Mouse (Mus musculus) CH12.LX (cell line): ENCODE data around the gene Pde8a. TPM values are rescaled to one million over a fixed set of nuclear protein-coding genes. Genes with fewer than 3 reads are reported as not detected.

Experiments
- DNase-seq: peaks from one replicate; pipeline ENCODE4 v3.0.0-alpha.2; 2013; ENCODE audit errors: extremely low read depth
- H3K27ac ChIP-seq: 2 replicates; pipeline ENCODE4 v1.5.1; 2012; ENCODE audit warnings: low read depth, mild to moderate bottlenecking, control low read depth, moderate library complexity; ENCODE audit not compliant: insufficient read depth
- H3K27me3 ChIP-seq: replicated peaks from 2 replicates; pipeline ENCODE3; 2012; ENCODE audit warnings: inconsistent platforms
- H3K36me3 ChIP-seq, 2 experiments: replicated peaks in 1 of 2; 2 replicates each; pipeline versions ENCODE3 to v1.6.1; 2012; ENCODE audit warnings: inconsistent platforms in 1 of 2, low read length in 1 of 2, mild to moderate bottlenecking in 1 of 2, mixed read lengths in 1 of 2, moderate library complexity in 1 of 2; ENCODE audit not compliant: control insufficient read depth in 1 of 2, insufficient read depth in 1 of 2
- H3K4me1 ChIP-seq, 2 experiments: 2 replicates each; pipeline ENCODE4 v1.6.1; 2012; ENCODE audit warnings: inconsistent platforms in 1 of 2, moderate library complexity in 1 of 2; ENCODE audit not compliant: insufficient read depth in 2 of 2, control insufficient read depth in 1 of 2
- H3K4me2 ChIP-seq: 2 replicates; pipeline ENCODE4 v1.6.1; 2012; ENCODE audit warnings: low read depth, mild to moderate bottlenecking, control low read depth; ENCODE audit not compliant: poor library complexity, insufficient read depth, severe bottlenecking
- H3K4me3 ChIP-seq, 3 experiments: fragments of 150-350 bp in 1 of 3; sonication (generic) in 1 of 3; replicated peaks in 1 of 3; 2 replicates each; pipeline versions ENCODE3 to v1.5.1; 2011 to 2012; ENCODE audit warnings: low read depth in 2 of 3, low read length in 2 of 3, mild to moderate bottlenecking in 2 of 3, moderate library complexity in 2 of 3, control low read depth in 1 of 3, improper control_type of control experiment in 1 of 3, inconsistent platforms in 1 of 3, mixed read lengths in 1 of 3; ENCODE audit not compliant: poor library complexity in 1 of 3
- H3K79me2 ChIP-seq: replicated peaks from 2 replicates; pipeline ENCODE4 v1.6.1; 2012; ENCODE audit warnings: mild to moderate bottlenecking, moderate library complexity; ENCODE audit not compliant: control insufficient read depth, poor library complexity, insufficient read depth, severe bottlenecking; ENCODE audit errors: extremely low read depth
- H3K9ac ChIP-seq: 2 replicates; pipeline ENCODE4 v1.6.1; 2012; ENCODE audit warnings: low read depth, mild to moderate bottlenecking, control low read depth, moderate library complexity; ENCODE audit not compliant: insufficient read depth
- H3K9me3 ChIP-seq: replicated peaks from 2 replicates; pipeline ENCODE3; 2012; ENCODE audit warnings: low read length, inconsistent platforms, mixed read lengths
- BHLHE40 ChIP-seq: IDR thresholded peaks from 2 replicates; pipeline ENCODE4 v1.6.1; 2011; ENCODE audit warnings: mild to moderate bottlenecking, low read depth, low read length, improper control_type of control experiment
- CTCF ChIP-seq, 2 experiments: IDR thresholded peaks in 1 of 2; conservative IDR thresholded peaks in 1 of 2; 2 replicates each; pipeline ENCODE4 v1.5.1; 2011 to 2012; ENCODE audit warnings: low read depth in 2 of 2, low read length in 2 of 2, improper control_type of control experiment in 1 of 2, inconsistent platforms in 1 of 2, mild to moderate bottlenecking in 1 of 2, moderate library complexity in 1 of 2
- E2F4 ChIP-seq: IDR thresholded peaks from 2 replicates; pipeline ENCODE4 v1.6.1; 2011; ENCODE audit warnings: low read depth, low read length, improper control_type of control experiment; ENCODE audit not compliant: insufficient replicate concordance
- EP300 ChIP-seq: IDR thresholded peaks from 2 replicates; pipeline ENCODE4 v1.6.1; 2011; ENCODE audit warnings: low read length, improper control_type of control experiment
- ETS1 ChIP-seq: conservative IDR thresholded peaks from 2 replicates; pipeline ENCODE4 v1.6.1; 2012; ENCODE audit warnings: low read depth, mild to moderate bottlenecking, inconsistent platforms, low read length, improper control_type of control experiment, moderate library complexity
- IRF4 ChIP-seq: IDR thresholded peaks from 2 replicates; pipeline ENCODE4 v1.6.1; 2014; ENCODE audit warnings: low read depth, mild to moderate bottlenecking, inconsistent platforms, low read length, improper control_type of control experiment
- JUN ChIP-seq: IDR thresholded peaks from 2 replicates; pipeline ENCODE4 v1.6.1; 2011; ENCODE audit warnings: low read depth, mild to moderate bottlenecking, low read length, improper control_type of control experiment, moderate library complexity; ENCODE audit not compliant: insufficient read depth
- JUND ChIP-seq: conservative IDR thresholded peaks from 2 replicates; pipeline ENCODE4 v1.6.1; 2011; ENCODE audit warnings: low read depth, low read length, improper control_type of control experiment
- MEF2A ChIP-seq: IDR thresholded peaks from 2 replicates; pipeline ENCODE4 v1.6.1; 2014; ENCODE audit warnings: low read depth, mild to moderate bottlenecking, inconsistent platforms, low read length, improper control_type of control experiment, borderline replicate concordance
- NRF1 ChIP-seq: IDR thresholded peaks from 2 replicates; pipeline ENCODE4 v1.6.1; 2014; ENCODE audit warnings: low read depth, mild to moderate bottlenecking, inconsistent platforms, low read length, improper control_type of control experiment, moderate library complexity
- PAX5 ChIP-seq: IDR thresholded peaks from 2 replicates; pipeline ENCODE4 v1.6.1; 2012; ENCODE audit warnings: low read length, inconsistent platforms, mixed read lengths
- RAD21 ChIP-seq: IDR thresholded peaks from 2 replicates; pipeline ENCODE4 v1.6.1; 2011; ENCODE audit warnings: low read depth, mild to moderate bottlenecking, low read length, improper control_type of control experiment, moderate library complexity
- SIN3A ChIP-seq: IDR thresholded peaks from 2 replicates; pipeline ENCODE4 v1.6.1; 2012; ENCODE audit warnings: low read length, improper control_type of control experiment, inconsistent platforms
- SMC3 ChIP-seq: IDR thresholded peaks from 2 replicates; pipeline ENCODE4 v1.6.1; 2011; ENCODE audit warnings: low read depth, low read length, improper control_type of control experiment
- TBP ChIP-seq: conservative IDR thresholded peaks from 2 replicates; pipeline ENCODE4 v1.6.1; 2011; ENCODE audit warnings: low read depth, low read length, improper control_type of control experiment
- TCF12 ChIP-seq: IDR thresholded peaks from 2 replicates; pipeline ENCODE4 v1.6.1; 2014; ENCODE audit warnings: low read depth, mild to moderate bottlenecking, inconsistent platforms, low read length, improper control_type of control experiment
- USF1 ChIP-seq: IDR thresholded peaks from 2 replicates; pipeline ENCODE4 v1.6.1; 2014; ENCODE audit warnings: low read depth, mild to moderate bottlenecking, inconsistent platforms, low read length, improper control_type of control experiment
- USF2 ChIP-seq: conservative IDR thresholded peaks from 2 replicates; pipeline ENCODE4 v1.6.1; 2011; ENCODE audit warnings: low read depth, low read length, improper control_type of control experiment
- ZKSCAN1 ChIP-seq: IDR thresholded peaks from 2 replicates; pipeline ENCODE4 v1.6.1; 2012; ENCODE audit warnings: low read depth, inconsistent platforms, low read length, improper control_type of control experiment, borderline replicate concordance
- ZMIZ1 ChIP-seq: IDR thresholded peaks from 2 replicates; pipeline ENCODE4 v1.6.1; 2012; ENCODE audit warnings: low read depth, mild to moderate bottlenecking, inconsistent platforms, low read length, improper control_type of control experiment
- ZNF384 ChIP-seq: IDR thresholded peaks from 2 replicates; pipeline ENCODE4 v1.6.1; 2012; ENCODE audit warnings: low read depth, low read length, improper control_type of control experiment, inconsistent platforms
- dilution Hi-C: fragments of 300-500 bp; cut with MboI; formaldehyde crosslinking; loops from 2 replicates; pipeline ENCODE4 v1.14.3; 2020; ENCODE audit warnings: low sequenced_read_pairs; ENCODE audit not compliant: extremely low pct_unique_long_range_greater_than_20kb, extremely low pct_ligation_motif_present
- in situ Hi-C: fragments of 300-500 bp; cut with MboI; formaldehyde crosslinking; loops from 3 replicates; pipeline ENCODE4 v1.14.3; 2019; ENCODE audit warnings: low sequenced_read_pairs, low pct_ligation_motif_present, low pct_unique_long_range_greater_than_20kb, mixed read lengths
- polyA plus RNA-seq: library from polyadenylated mRNA; unstranded; fragments of >175 nt; gene quantifications from 2 replicates; pipeline ENCODE4 v1.2.1, GENCODE M21; 2012; ENCODE audit warnings: low read depth; ENCODE audit not compliant: insufficient read length
- total RNA-seq, 2 experiments: library from RNA; depleted of rRNA; stranded (reverse); fragments of 300-350 nt in 1 of 2; fragments of >200 nt in 1 of 2; gene quantifications; 2 replicates each; pipeline ENCODE4 v1.2.3; 2012 to 2014

Pde8a gene
- total and polyA plus RNA-seq, 3 experiments = 8.3 to 22.7 (median 9.1) TPM

DNA sequence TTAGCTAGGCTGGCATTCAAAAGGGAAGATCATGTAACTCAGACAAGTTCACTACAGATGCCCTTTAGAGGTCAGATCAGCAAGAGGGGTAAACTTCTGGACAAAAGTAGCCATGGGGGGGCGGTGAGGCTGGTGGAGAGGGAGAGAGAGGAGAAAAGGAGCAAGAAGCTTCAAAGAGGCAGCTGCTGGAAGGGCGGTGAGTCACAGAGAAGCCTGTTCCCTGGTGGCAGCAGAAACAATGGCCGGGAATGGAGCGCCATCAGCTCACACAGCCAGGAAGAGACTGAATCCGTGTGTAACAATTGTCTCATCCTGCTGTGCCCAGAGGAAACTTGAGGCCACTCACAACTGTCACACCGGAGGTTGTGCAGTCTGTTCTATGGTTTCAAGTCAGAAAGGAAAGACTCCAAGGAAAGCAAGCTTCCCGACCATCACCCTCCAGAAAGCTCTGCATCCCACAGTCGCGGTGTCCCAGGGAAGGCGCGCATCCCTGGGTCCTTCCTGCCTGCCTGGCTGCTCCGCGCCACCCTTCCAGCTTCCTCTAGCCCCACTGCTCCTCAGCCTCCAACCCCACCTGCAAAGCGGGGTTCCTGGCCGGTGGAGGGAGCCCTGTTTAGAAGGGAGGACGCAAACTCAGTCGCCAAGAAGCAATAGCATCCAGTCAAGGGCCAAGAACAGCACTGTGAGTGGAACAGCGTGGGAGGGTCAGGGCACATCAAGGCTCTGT is 122.5 kb downstream of the Pde8a start:
- Histone ChIP-seq H3K79me2 (peaks cover 4% of the 10 kb centered on the region), H3K9me3 (no peaks in the 10 kb centered on the region), H3K4me2 (no peak overlapping the region), H3K4me3 (no peak overlapping the region), H3K9ac (no peak overlapping the region), H3K36me3 (peaks cover 62 to 93% of the 10 kb centered on the region in 2 experiments), H3K4me1 (peaks cover 0 to 22% of the 10 kb centered on the region in 2 experiments; a peak in 1 of 4 replicates), H3K27me3 (no peaks in the 10 kb centered on the region), H3K27ac (no peak overlapping the region)
- dilution Hi-C loops = no loop called here
- no peak for DNase-seq
- TF ChIP-seq JUN (no peak), E2F4 (no peak), MEF2A (no peak), ZNF384 (no peak), NRF1 (no peak), PAX5 (no peak)
- in situ Hi-C loops = no loop called here

DNA sequence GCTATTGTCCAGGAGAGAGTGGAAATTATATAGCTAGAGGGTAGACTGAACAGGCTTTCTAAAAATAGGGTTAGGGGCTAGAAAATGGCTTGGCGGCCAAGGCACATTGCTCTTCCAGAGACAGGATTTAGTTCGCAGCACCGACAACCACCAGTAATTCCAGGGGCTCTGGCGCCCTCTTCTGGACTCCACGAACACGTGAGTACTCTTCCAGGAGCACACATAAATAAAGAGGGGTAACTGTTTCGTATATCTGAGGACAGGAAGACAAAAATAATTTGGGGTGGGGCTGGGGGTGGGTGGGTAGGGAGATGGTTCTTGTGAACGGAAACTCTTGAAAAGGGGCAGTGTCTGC is 123.0 kb downstream of the Pde8a start:
- H3K79me2 ChIP-seq = peaks cover 8% of the 10 kb centered on the region
- TF ChIP-seq EP300 = no peak
- no peak for TF ChIP-seq USF1
- peak; percentile 60 for TF ChIP-seq SMC3
- 0 out of 2 replicates have a peak, but pooled peaks have one; percentile 25 for TF ChIP-seq BHLHE40
- TF ChIP-seq E2F4 = no peak
- TF ChIP-seq USF2 = no peak
- peak; percentile 60 for TF ChIP-seq RAD21
- TF ChIP-seq JUND = no peak
- TF ChIP-seq IRF4 = no peak
- peak; percentile 30 to 69; a peak in 2 of 4 replicates for TF ChIP-seq CTCF (conservative IDR thresholded peaks at IDR 0.05 in 1 of 2, IDR thresholded peaks at IDR 0.05 in 1 of 2; ENCODE audit: low read depth in 2 of 2, low read length in 2 of 2)
- no peak for TF ChIP-seq JUN
- no peak for TF ChIP-seq ZMIZ1
- TF ChIP-seq ZKSCAN1 = no peak
- no peak for TF ChIP-seq ETS1
- TF ChIP-seq TCF12 = no peak
- no peak for TF ChIP-seq TBP
- no peak for TF ChIP-seq SIN3A
- TF ChIP-seq, all 38 proteins: peak for 4
- in situ Hi-C loops (no loop called here), dilution Hi-C loops (no loop called here)
- Histone ChIP-seq H3K27ac (no peak overlapping the region), H3K36me3 (peaks cover 67 to 94% of the 10 kb centered on the region in 2 experiments), H3K9ac (no peak overlapping the region), H3K4me3 (no peak overlapping the region), H3K4me1 (peaks cover 0 to 22% of the 10 kb centered on the region in 2 experiments; a peak in 2 of 4 replicates), H3K27me3 (no peaks in the 10 kb centered on the region), H3K4me2 (no peak overlapping the region), H3K9me3 (no peaks in the 10 kb centered on the region)
- peak; percentile 54 for DNase-seq
